Mouse (Mus musculus): Measurements from ENCODE around the gene Islr2.

Gene Islr2

GRCm38 (mm10) chr9:58196610-58197567, 7.2 kb downstream of the Islr2 start:
- no peak for DNase-seq (ENCODE audit: low read depth, low spot score)

GRCm38 (mm10) chr9:58196141-58196540, 8.0 kb downstream of the Islr2 start:
- DNase-seq (ENCODE audit: low read depth, low spot score): no peak

- no peak for DNase-seq (ENCODE audit: low read depth, low spot score)
Observed at GRCm38 (mm10) chr9:58195671-58196070, 8.4 kb downstream of the Islr2 start.

DNA sequence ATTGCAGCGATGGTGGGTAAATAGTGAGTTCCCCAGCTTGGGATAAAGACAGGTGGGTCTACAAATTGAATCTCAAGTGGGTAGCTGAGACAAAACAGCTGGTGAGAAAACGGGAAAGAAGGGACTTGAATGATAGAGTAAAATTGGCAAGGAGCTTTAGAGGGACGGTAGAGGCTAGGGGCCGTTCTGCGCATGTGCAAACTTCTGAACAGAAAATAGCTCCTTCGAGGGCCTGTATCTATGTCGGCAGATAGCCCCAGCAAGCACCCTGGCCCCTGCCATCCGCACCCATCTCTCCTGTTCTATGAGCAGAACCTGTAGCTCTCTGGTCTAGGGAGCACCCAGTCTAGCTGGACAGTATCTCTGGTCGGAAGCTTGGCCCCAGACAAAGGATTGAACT, 9.9 kb downstream of the Islr2 start:
- no peak for DNase-seq (ENCODE audit: low read depth, low spot score)

- no peak for DNase-seq (ENCODE audit: low read depth, low spot score)
Observed at GRCm38 (mm10) chr9:58184456-58184855, 19.7 kb downstream of the Islr2 start.

- no peak for DNase-seq (ENCODE audit: low read depth, low spot score)
Observed at GRCm38 (mm10) chr9:58179390-58179789, 24.7 kb downstream of the Islr2 start.

DNA sequence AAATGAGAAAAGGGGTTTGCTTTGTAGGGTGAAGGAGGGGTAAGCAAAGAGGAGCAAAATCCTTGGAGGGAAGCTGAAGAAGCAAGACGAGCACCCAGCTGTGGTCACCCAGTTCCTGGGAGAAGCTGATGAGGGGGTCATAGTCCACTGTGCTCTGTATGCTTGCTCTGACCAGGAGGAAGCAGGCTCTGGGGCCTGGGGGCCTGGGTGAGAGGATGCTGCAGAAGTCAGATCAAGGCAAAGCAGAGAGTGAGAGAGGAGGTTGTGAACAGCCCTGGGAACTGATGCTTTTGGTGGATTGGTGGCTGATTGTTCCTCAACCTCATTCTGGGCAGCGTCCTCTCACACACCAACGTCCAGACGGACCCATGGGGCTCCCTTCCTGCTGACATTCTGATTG, 27.0 kb downstream of the Islr2 start:
- no peak for DNase-seq (ENCODE audit: low read depth, low spot score)

DNA sequence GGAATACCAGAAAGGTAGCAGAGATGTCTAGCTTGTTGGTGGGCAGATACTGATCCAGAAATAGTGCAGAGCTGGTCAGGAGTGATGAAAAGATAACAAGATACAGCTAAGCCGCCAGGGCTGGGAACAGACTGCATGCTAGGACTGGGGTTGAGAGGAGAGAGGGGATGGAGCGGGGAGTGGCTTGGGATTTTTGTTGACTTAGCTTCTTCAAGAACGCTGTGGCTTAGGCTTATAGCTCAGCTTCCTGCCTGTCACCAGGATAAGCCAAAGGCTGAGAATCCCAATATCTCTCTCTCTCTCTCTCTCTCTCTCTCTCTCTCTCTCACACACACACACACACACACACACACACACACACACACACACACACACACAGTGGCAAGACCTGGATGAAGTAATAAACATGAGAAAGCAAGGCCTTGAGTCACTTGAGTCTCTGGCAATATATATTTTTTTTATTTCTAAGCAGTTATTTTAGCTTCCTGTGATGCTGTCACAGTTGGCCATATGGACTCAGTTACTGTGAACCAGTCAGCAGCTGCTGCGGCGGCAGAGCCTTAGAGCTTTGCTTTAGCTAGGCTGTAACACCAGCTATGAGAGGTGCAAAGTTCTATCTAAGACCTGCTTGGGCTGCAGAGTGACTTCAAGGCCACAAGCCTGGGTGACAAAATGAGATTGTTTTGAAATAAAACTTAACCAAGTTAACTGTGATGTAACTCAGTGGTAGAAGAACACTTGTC, 28.2 kb downstream of the Islr2 start:
- DNase-seq (ENCODE audit: low read depth, low spot score): peak; percentile 91

- no peak for DNase-seq (ENCODE audit: low read depth, low spot score)
Observed at GRCm38 (mm10) chr9:58174818-58175251, 29.3 kb downstream of the Islr2 start.

GRCm38 (mm10) chr9:58172863-58173262, 31.3 kb downstream of the Islr2 start:
- no peak for DNase-seq (ENCODE audit: low read depth, low spot score)

DNA sequence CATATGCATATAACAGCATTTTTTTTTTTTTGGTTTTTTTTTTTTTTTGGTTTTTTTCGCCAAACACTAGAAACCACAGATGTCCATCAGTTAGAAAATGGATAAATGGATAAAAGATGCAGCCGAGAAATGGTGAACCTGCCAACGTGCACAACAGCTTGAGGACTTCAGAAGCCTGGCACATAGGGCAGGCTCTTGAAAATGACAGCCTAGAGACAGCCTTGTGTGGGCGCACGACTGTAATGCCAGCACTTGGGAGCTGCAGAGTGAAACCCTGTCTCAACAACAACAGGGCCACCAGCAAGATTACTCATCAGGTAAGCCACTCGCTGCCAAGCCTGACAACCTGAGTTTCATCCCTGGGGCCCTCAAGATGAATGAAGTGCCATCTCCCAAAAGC, 34.7 kb downstream of the Islr2 start:
- DNase-seq (ENCODE audit: low read depth, low spot score): no peak

DNA sequence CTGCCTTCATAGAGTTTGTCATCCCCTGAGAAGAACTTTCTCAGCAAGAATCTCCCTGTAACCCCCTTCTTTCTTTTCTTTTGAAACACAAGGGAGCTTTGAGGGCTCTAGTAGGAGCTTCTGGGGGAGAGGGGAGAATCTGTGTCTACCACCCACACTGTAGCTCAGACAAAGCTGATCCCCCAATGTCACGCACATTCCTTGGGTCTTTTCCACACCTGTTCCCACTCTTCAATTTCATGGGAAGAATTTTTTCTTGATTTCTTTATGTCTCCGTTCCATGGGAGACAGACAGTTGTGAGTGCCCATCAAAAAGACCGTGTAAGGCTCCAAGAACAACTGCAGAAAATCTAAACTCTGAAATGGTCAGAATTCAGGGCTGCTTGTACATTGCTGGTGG, 35.2 kb downstream of the Islr2 start:
- no peak for DNase-seq (ENCODE audit: low read depth, low spot score)

- DNase-seq (ENCODE audit: low read depth, low spot score): no peak
Observed at GRCm38 (mm10) chr9:58165779-58166178, 38.3 kb downstream of the Islr2 start.

- DNase-seq (ENCODE audit: low read depth, low spot score): no peak
Observed at GRCm38 (mm10) chr9:58163146-58163545, 41.0 kb downstream of the Islr2 start.

DNA sequence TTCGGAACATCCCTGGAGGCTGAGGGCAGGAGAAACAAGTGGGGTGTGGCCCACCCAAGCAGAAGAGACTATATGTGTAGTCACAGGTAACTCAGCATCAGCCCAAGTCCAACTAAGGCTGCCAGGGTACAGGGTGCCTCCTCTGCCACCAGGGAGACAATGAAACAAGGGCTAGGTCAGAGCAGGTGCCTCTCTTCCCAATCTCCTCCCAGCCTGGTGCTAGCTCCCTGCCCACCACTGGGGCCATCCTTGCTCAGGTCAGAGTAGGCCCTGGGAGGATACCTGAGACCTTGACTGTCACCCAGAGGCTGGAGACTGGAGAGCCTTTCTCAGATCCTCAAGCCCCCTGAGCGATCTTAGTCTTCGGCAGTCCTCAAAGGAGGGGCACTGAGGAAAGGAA, 41.9 kb downstream of the Islr2 start:
- DNase-seq (ENCODE audit: low read depth, low spot score): no peak

DNA sequence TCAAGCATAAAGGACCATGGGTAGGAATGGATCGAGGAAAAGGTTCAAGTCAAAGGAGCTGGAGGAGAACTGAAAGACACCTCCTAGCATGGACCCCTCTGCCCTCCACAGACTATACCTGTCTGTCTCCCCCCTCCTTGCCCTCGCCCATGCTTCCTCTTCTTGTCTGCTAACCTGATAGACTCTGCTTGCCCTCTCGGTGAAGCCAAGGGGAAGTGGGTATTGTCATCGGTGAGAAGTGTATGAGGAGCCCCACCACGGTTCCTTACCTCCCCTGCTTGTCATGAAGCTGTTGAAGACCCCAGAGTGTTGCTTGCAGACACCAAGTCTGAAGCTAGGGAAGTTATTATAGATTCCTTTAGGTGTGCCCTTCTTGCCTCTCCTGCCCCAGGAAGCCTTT, 43.8 kb downstream of the Islr2 start:
- no peak for DNase-seq (ENCODE audit: low read depth, low spot score)

GRCm38 (mm10) chr9:58159855-58160254, 44.3 kb downstream of the Islr2 start:
- no peak for DNase-seq (ENCODE audit: low read depth, low spot score)

- DNase-seq (ENCODE audit: low read depth, low spot score): no peak
Observed at GRCm38 (mm10) chr9:58158541-58159311, 45.4 kb downstream of the Islr2 start.

- no peak for DNase-seq (ENCODE audit: low read depth, low spot score)
Observed at GRCm38 (mm10) chr9:58157838-58158237, 46.3 kb downstream of the Islr2 start.

GRCm38 (mm10) chr9:58156819-58157560, 47.1 kb downstream of the Islr2 start:
- no peak for DNase-seq (ENCODE audit: low read depth, low spot score)

- no peak for DNase-seq (ENCODE audit: low read depth, low spot score)
Observed at GRCm38 (mm10) chr9:58155366-58155765, 48.8 kb downstream of the Islr2 start.
